ENCODE assay signal across 21 mouse cellular contexts in genomic region chr17:63712937-63713336, GRCm38 (mm10).
DNase-seq lines count a peak whose midpoint lies in the region; ATAC-seq and TF ChIP-seq lines count a peak whose summit lies in the region.
"Had no signal": no experiment of that assay in that cellular context is flagged by ENCODE, and none has a peak within 500 bp of the region (broad histone marks: within the 10 kb centered on the region; RNA-seq: fewer than 3 reads in every experiment).

No protein-coding gene starts in this region.

- no peak overlapping the region for H3K4me3 ChIP-seq in limb, embryonic 14.5 days (replicated peaks; ENCODE audit: low read length)
- H3K4me3 ChIP-seq: embryonic facial prominence, embryonic 13.5 days; forebrain, embryonic 10.5 days; heart, adult 2 months; heart, embryonic 15.5 days; hindbrain, embryonic 12.5 days; intestine, embryonic 15.5 days had no signal

- peak; percentile 41; the same call in 1 of the 2 replicates for ATAC-seq in limb, embryonic 14.5 days (ENCODE audit: low FRiP score, low read depth)
- ATAC-seq: CD4-positive, CD25-positive, alpha-beta regulatory T cell, adult 4 months; intestine, embryonic 15.5 days; liver, postnatal 0 days had no signal

- H3K27ac ChIP-seq in limb, embryonic 14.5 days (replicated peaks; ENCODE audit: low read depth, low read length): no peak overlapping the region
- H3K27ac ChIP-seq: embryonic facial prominence, embryonic 13.5 days; forebrain, embryonic 10.5 days; heart, adult 2 months; heart, embryonic 15.5 days; hindbrain, embryonic 12.5 days; intestine, embryonic 15.5 days had no signal

- H3K27me3 ChIP-seq in limb, embryonic 14.5 days (ENCODE audit: control insufficient read depth, insufficient read depth, low read length): no peaks in the 10 kb centered on the region; the same call in 1 of the 2 replicates
- H3K27me3 ChIP-seq: embryonic facial prominence, embryonic 13.5 days; heart, embryonic 15.5 days; hindbrain, embryonic 12.5 days; intestine, embryonic 15.5 days had no signal

- no peak overlapping the region for H3K9ac ChIP-seq in limb, embryonic 14.5 days (ENCODE audit: low read depth, low read length, severe bottlenecking)
- H3K9ac ChIP-seq: embryonic facial prominence, embryonic 13.5 days; heart, embryonic 15.5 days; hindbrain, embryonic 12.5 days; intestine, embryonic 15.5 days; liver, postnatal 0 days had no signal

- no peaks in the 10 kb centered on the region for H3K36me3 ChIP-seq in limb, embryonic 14.5 days (ENCODE audit: control insufficient read depth, insufficient read depth, low read length)
- H3K36me3 ChIP-seq: embryonic facial prominence, embryonic 13.5 days; forebrain, embryonic 10.5 days; G1E; heart, embryonic 15.5 days; hindbrain, embryonic 12.5 days; intestine, embryonic 15.5 days had no signal

- no peak overlapping the region for H3K4me2 ChIP-seq in limb, embryonic 14.5 days (replicated peaks; ENCODE audit: low read depth, low read length, severe bottlenecking)
- H3K4me2 ChIP-seq: embryonic facial prominence, embryonic 13.5 days; heart, embryonic 15.5 days; hindbrain, embryonic 12.5 days; intestine, embryonic 15.5 days had no signal

- no peaks in the 10 kb centered on the region for H3K9me3 ChIP-seq in limb, embryonic 14.5 days (ENCODE audit: control insufficient read depth, low read length)
- H3K9me3 ChIP-seq: embryonic facial prominence, embryonic 13.5 days; forebrain, embryonic 10.5 days; heart, embryonic 15.5 days; hindbrain, embryonic 12.5 days; intestine, embryonic 15.5 days had no signal

- 34% methylated on average over 6 of the region's 6 CpGs for WGBS in limb, embryonic 14.5 days

- intact Hi-C loops in heart, postnatal 25 days (cut with DNase I): no loop called here

- H3K4me1 ChIP-seq in limb, embryonic 14.5 days (ENCODE audit: control insufficient read depth, insufficient read depth, low read length): peaks cover 6% of the 10 kb centered on the region
- H3K4me1 ChIP-seq: embryonic facial prominence, embryonic 13.5 days; forebrain, embryonic 10.5 days; heart, embryonic 15.5 days; intestine, embryonic 15.5 days had no signal

- TF ChIP-seq POLR2A in limb, embryonic 14.5 days (IDR thresholded peaks at IDR 0.05; ENCODE audit: borderline replicate concordance, extremely low read depth, insufficient read depth, insufficient read length): no peak

- peak; percentile 48 to 59 for DNase-seq in cerebellum, postnatal 10 days
- DNase-seq in cerebellum, postnatal 4 days (ENCODE audit: low spot score in 2 of 2): no peak
- DNase-seq in 3134 (ENCODE audit: extremely low read depth, insufficient read length, low spot score): peak; percentile 63
- DNase-seq in Muller cell, postnatal 12 days (ENCODE audit: inconsistent ontology term): peak; percentile 73
- DNase-seq in limb, embryonic 14.5 days (ENCODE audit: low spot score): no peak
- DNase-seq in heart, postnatal 25 days (ENCODE audit: low spot score): no peak
- no peak for DNase-seq in right cerebral cortex, postnatal 4 days
- DNase-seq: adrenal gland, adult 8-10 months; gastrocnemius, postnatal 14 days; heart, adult 2 months; liver; liver, postnatal 0 days; lung, postnatal 14 days; thymus, adult 18-20 months had no signal

Comparison
In these comparisons a context has a peak if more than half of its experiments do, and no peak if none do; other contexts are left out.
1. DNase-seq: peak in cerebellum, postnatal 10 days (2 of 2), 3134 (single experiment) and Muller cell, postnatal 12 days (single experiment); none in cerebellum, postnatal 4 days (0 of 2), limb, embryonic 14.5 days (single experiment), heart, postnatal 25 days (single experiment) and right cerebral cortex, postnatal 4 days (single experiment).